Mouse (Mus musculus) liver, embryonic 11.5 days (tissue): Measurements from ENCODE around the gene Acp5. TPM values are rescaled to one million over a fixed set of nuclear protein-coding genes. Genes with fewer than 3 reads are reported as not detected.

Experiments used
- ATAC-seq: fragments of 200-750 bp; cut with Nextera tagmentation; replicated peaks from 2 replicates; pipeline ENCODE4 v1.8.0; 2017; ENCODE audit warnings: moderate number of reproducible peaks, mild to moderate bottlenecking, moderate TSS enrichment, moderate library complexity; ENCODE audit not compliant: low FRiP score
- DNase-seq: peaks from one replicate; pipeline ENCODE4 v3.0.0-alpha.2; 2017; ENCODE audit warnings: low spot score
- H3K27ac ChIP-seq: fragments of 300-500 bp; sonication (generic); 2 replicates; pipeline ENCODE4 v1.5.1; 2014; ENCODE audit warnings: mild to moderate bottlenecking, low read depth, low read length, control low read depth
- H3K27me3 ChIP-seq: fragments of 300-500 bp; sonication (generic); replicated peaks from 2 replicates; pipeline ENCODE4 v1.6.1; 2014; ENCODE audit warnings: low read length, mixed read lengths; ENCODE audit not compliant: control insufficient read depth, insufficient read depth
- H3K36me3 ChIP-seq: fragments of 300-500 bp; sonication (generic); 2 replicates; pipeline ENCODE4 v1.6.1; 2014; ENCODE audit warnings: mild to moderate bottlenecking, low read length, moderate library complexity, mixed read lengths; ENCODE audit not compliant: control insufficient read depth, insufficient read depth
- H3K4me1 ChIP-seq: fragments of 300-500 bp; sonication (generic); replicated peaks from 2 replicates; pipeline ENCODE4 v1.6.1; 2014; ENCODE audit warnings: low read length, mixed read lengths; ENCODE audit not compliant: control insufficient read depth, insufficient read depth
- H3K4me2 ChIP-seq: fragments of 300-500 bp; sonication (generic); 2 replicates; pipeline ENCODE4 v1.6.1; 2014; ENCODE audit warnings: mild to moderate bottlenecking, control low read depth, moderate library complexity
- H3K4me3 ChIP-seq: fragments of 300-500 bp; sonication (generic); 2 replicates; pipeline ENCODE4 v1.5.1; 2014; ENCODE audit warnings: low read depth, low read length, control low read depth
- H3K9ac ChIP-seq: fragments of 300-500 bp; sonication (generic); 2 replicates; pipeline ENCODE4 v1.6.1; 2014; ENCODE audit warnings: low read depth, low read length, control low read depth
- H3K9me3 ChIP-seq: fragments of 300-500 bp; sonication (generic); 2 replicates; pipeline ENCODE4 v1.6.1; 2016; ENCODE audit warnings: low read length, inconsistent platforms, mixed read lengths; ENCODE audit not compliant: control insufficient read depth
- WGBS: fragments of 180-500 bp; shearing (Covaris S2); extraction: QIAGEN DNeasy Blood & Tissue Kit; methylation state at CpG from one replicate; pipeline ENCODE4 v1.1.7; 2014; 5-methylcytosine and 5-hydroxymethylcytosine counted together
- polyA plus RNA-seq: library from polyadenylated mRNA; unstranded; fragments of >200 nt; fragmentation: Nextera tagmentation; extraction: Ambion mirVana; gene quantifications from 2 replicates; pipeline ENCODE4 v1.2.1, GENCODE M21; 2014

The Acp5 gene
- 156 and 162 TPM in 2 replicates for polyA plus RNA-seq

GRCm38 (mm10) chr9:22135644-22136390, at the start of gene Acp5:
Gene Acp5, minus strand, starts transcription at chr9:22135711.
- no peaks in the 10 kb centered on the region for H3K27me3 ChIP-seq
- H3K36me3 ChIP-seq, result no peaks in the 10 kb centered on the region
- peaks cover 33% of the 10 kb centered on the region for H3K4me1 ChIP-seq
- peak within 1 kb of the TSS; percentile 95 for H3K4me2 ChIP-seq
- ATAC-seq (peak; percentile 90), DNase-seq (peak; percentile 57)
- H3K9ac ChIP-seq, result peak within 1 kb of the TSS; percentile 71
- peak within 1 kb of the TSS; percentile 53 for H3K4me3 ChIP-seq
- WGBS, result 39% methylated on average over 7 of the region's 7 CpGs
- H3K27ac ChIP-seq, result peak within 1 kb of the TSS; percentile 95
- peaks cover 4% of the 10 kb centered on the region; the same call in 1 of the 2 replicates for H3K9me3 ChIP-seq

- DNase-seq, result no peak
- H3K9ac ChIP-seq, result no peak overlapping the region
- H3K27ac ChIP-seq, result no peak overlapping the region
- H3K27me3 ChIP-seq, result no peaks in the 10 kb centered on the region
- H3K4me2 ChIP-seq, result no peak overlapping the region
- H3K4me1 ChIP-seq, result no peaks in the 10 kb centered on the region
- H3K36me3 ChIP-seq, result no peaks in the 10 kb centered on the region
- WGBS, result 68% methylated on average over 4 of the region's 4 CpGs
- H3K4me3 ChIP-seq, result no peak overlapping the region
- ATAC-seq, result no peak
- H3K9me3 ChIP-seq, result no peaks in the 10 kb centered on the region
Measured at GRCm38 (mm10) chr9:22172318-22172717, 36.8 kb upstream of the Acp5 start.

- H3K9ac ChIP-seq, result no peak overlapping the region
- no peaks in the 10 kb centered on the region for H3K9me3 ChIP-seq
- 92% methylated on average over 11 of the region's 11 CpGs for WGBS
- DNase-seq (no peak), ATAC-seq (no peak)
- H3K27me3 ChIP-seq, result 0 out of 2 replicates have a peak, but pooled peaks cover 4% of the 10 kb centered on the region
- H3K27ac ChIP-seq, result no peak overlapping the region
- no peak overlapping the region for H3K4me2 ChIP-seq
- no peaks in the 10 kb centered on the region; the same call in 1 of the 2 replicates for H3K4me1 ChIP-seq
- no peak overlapping the region for H3K4me3 ChIP-seq
- no peaks in the 10 kb centered on the region for H3K36me3 ChIP-seq
Measured at GRCm38 (mm10) chr9:22169327-22169726, 33.8 kb upstream of the Acp5 start.

- Histone ChIP-seq H3K27ac (no peak overlapping the region), H3K4me3 (no peak overlapping the region), H3K36me3 (no peaks in the 10 kb centered on the region), H3K27me3 (peaks cover 8% of the 10 kb centered on the region; the same call in 1 of the 2 replicates), H3K4me2 (no peak overlapping the region), H3K9ac (no peak overlapping the region), H3K4me1 (no peaks in the 10 kb centered on the region; the same call in 1 of the 2 replicates), H3K9me3 (no peaks in the 10 kb centered on the region)
- 95% methylated on average over 4 of the region's 4 CpGs for WGBS
- DNase-seq (no peak), ATAC-seq (no peak)
Measured at GRCm38 (mm10) chr9:22167751-22168150, 32.2 kb upstream of the Acp5 start.

- H3K4me2 ChIP-seq, result no peak overlapping the region
- H3K36me3 ChIP-seq, result no peaks in the 10 kb centered on the region
- H3K4me3 ChIP-seq, result no peak overlapping the region
- H3K4me1 ChIP-seq, result no peaks in the 10 kb centered on the region; the same call in 1 of the 2 replicates
- DNase-seq (no peak), ATAC-seq (no peak)
- H3K27me3 ChIP-seq, result peaks cover 8% of the 10 kb centered on the region; the same call in 1 of the 2 replicates
- no peak overlapping the region for H3K9ac ChIP-seq
- WGBS, result 88% methylated on average over 10 of the region's 10 CpGs
- no peaks in the 10 kb centered on the region for H3K9me3 ChIP-seq
- H3K27ac ChIP-seq, result no peak overlapping the region
Measured at GRCm38 (mm10) chr9:22166686-22167085, 31.2 kb upstream of the Acp5 start.

- Histone ChIP-seq H3K4me2 (no peak overlapping the region), H3K9ac (no peak overlapping the region), H3K27ac (no peak overlapping the region), H3K4me1 (no peaks in the 10 kb centered on the region; the same call in 1 of the 2 replicates), H3K9me3 (no peaks in the 10 kb centered on the region), H3K4me3 (no peak overlapping the region), H3K27me3 (peaks cover 8% of the 10 kb centered on the region; the same call in 1 of the 2 replicates), H3K36me3 (no peaks in the 10 kb centered on the region)
- no peak for ATAC-seq
- WGBS, result 49% methylated on average over 6 of the region's 6 CpGs
- DNase-seq, result no peak
Measured at GRCm38 (mm10) chr9:22165964-22166363, 30.5 kb upstream of the Acp5 start.

- peak; percentile 62 for ATAC-seq
- Histone ChIP-seq H3K9ac (peak overlapping the region; percentile 57), H3K4me2 (peak overlapping the region; percentile 96), H3K4me1 (no peaks in the 10 kb centered on the region; the same call in 1 of the 2 replicates), H3K9me3 (no peaks in the 10 kb centered on the region), H3K27ac (no peak overlapping the region), H3K4me3 (peak overlapping the region; percentile 68), H3K27me3 (peaks cover 8% of the 10 kb centered on the region; the same call in 1 of the 2 replicates), H3K36me3 (no peaks in the 10 kb centered on the region)
- 3% methylated on average over 53 of the region's 54 CpGs for WGBS
- peak; percentile 65 for DNase-seq
Measured at GRCm38 (mm10) chr9:22164711-22165668, 29.5 kb upstream of the Acp5 start.

GRCm38 (mm10) chr9:22162912-22163311, 27.4 kb upstream of the Acp5 start:
- DNase-seq (no peak), ATAC-seq (no peak)
- WGBS, result 77% methylated on average over 7 of the region's 7 CpGs
- Histone ChIP-seq H3K4me2 (no peak overlapping the region), H3K9ac (no peak overlapping the region), H3K4me1 (peaks cover 1% of the 10 kb centered on the region; the same call in 1 of the 2 replicates), H3K9me3 (no peaks in the 10 kb centered on the region), H3K4me3 (no peak overlapping the region), H3K27ac (no peak overlapping the region), H3K36me3 (no peaks in the 10 kb centered on the region), H3K27me3 (peaks cover 8% of the 10 kb centered on the region; the same call in 1 of the 2 replicates)
